8 mouse cellular contexts compared by ENCODE assay signal in genomic region chr5:150583622-150584336, GRCm38 (mm10). TPM values are rescaled to one million over a fixed set of nuclear protein-coding genes. Genes with fewer than 3 reads are reported as not detected.
DNase-seq lines count a peak whose midpoint lies in the region; ATAC-seq lines count a peak whose summit lies in the region.

No protein-coding gene starts in this region.

- no peak overlapping the region for H3K27ac ChIP-seq in midbrain, embryonic 14.5 days (replicated peaks; ENCODE audit: low read depth, low read length)

- intact Hi-C loops in left cerebral cortex, postnatal 10 days (cut with DNase I) = no loop called here

- no peak for ATAC-seq in midbrain, embryonic 14.5 days (ENCODE audit: low FRiP score, low TSS enrichment)
- no peak for ATAC-seq in CD4-positive, CD25-positive, alpha-beta regulatory T cell, adult 4 months

- no peaks in the 10 kb centered on the region for H3K9me3 ChIP-seq in midbrain, embryonic 14.5 days (ENCODE audit: control insufficient read depth, low read length)

- no peaks in the 10 kb centered on the region for H3K36me3 ChIP-seq in midbrain, embryonic 14.5 days (ENCODE audit: control insufficient read depth, insufficient read depth, low read length)

- no peak overlapping the region for H3K9ac ChIP-seq in midbrain, embryonic 14.5 days (replicated peaks; ENCODE audit: low read length)

- no peak overlapping the region for H3K4me3 ChIP-seq in midbrain, embryonic 14.5 days (replicated peaks; ENCODE audit: low read depth, low read length)

- DNase-seq in cerebellum, adult 9-10 months = peak; percentile 47
- DNase-seq in cerebellum, adult 11 months = no peak
- DNase-seq in thymus, postnatal 25 days = peak; percentile 13
- DNase-seq in thymus, postnatal 0 days (ENCODE audit: low spot score) = no peak
- peak; percentile 5 for DNase-seq in kidney, postnatal 14 days
- no peak for DNase-seq in left cerebral cortex, postnatal 10 days (ENCODE audit: extremely low spot score in 1 of 2, low spot score in 2 of 2)
- no peak for DNase-seq in midbrain, embryonic 14.5 days

- no peak overlapping the region for H3K4me2 ChIP-seq in midbrain, embryonic 14.5 days (ENCODE audit: low read length)

- H3K27me3 ChIP-seq in midbrain, embryonic 14.5 days (ENCODE audit: control insufficient read depth, insufficient read depth, low read length) = no peaks in the 10 kb centered on the region

- H3K4me1 ChIP-seq in midbrain, embryonic 14.5 days (ENCODE audit: control insufficient read depth, insufficient read depth, low read length) = no peaks in the 10 kb centered on the region

- WGBS in midbrain, embryonic 14.5 days = 71% methylated on average over 5 of the region's 5 CpGs

RNA-seq across cellular contexts. Expression of gene N4bp2l1, which starts 13.2 kb away (rescaled TPM):
- polyA plus RNA-seq in thymus, postnatal 0 days (2015; fragmentation: Nextera tagmentation; extraction: Ambion mirVana) = 47.7 and 48.6 TPM in 2 replicates
- 10 to 100 TPM; 30.7 to 33.6 TPM for total RNA-seq in left cerebral cortex, postnatal 10 days (2021)
- polyA plus RNA-seq in midbrain, embryonic 14.5 days (2014; fragmentation: Nextera tagmentation; extraction: Ambion mirVana) = 12.9 and 17.2 TPM in 2 replicates
- 10 to 100 TPM; 59.7 to 60.2 TPM for polyA plus RNA-seq in CD4-positive, CD25-positive, alpha-beta regulatory T cell, adult 4 months (2017; shearing (Covaris generic))

Comparison
In these comparisons a context has a peak if more than half of its experiments do, and no peak if none do; other contexts are left out.
1. DNase-seq: peak in cerebellum, adult 9-10 months (single experiment), thymus, postnatal 25 days (single experiment) and kidney, postnatal 14 days (single experiment); none in cerebellum, adult 11 months (single experiment), thymus, postnatal 0 days (single experiment), left cerebral cortex, postnatal 10 days (0 of 2) and midbrain, embryonic 14.5 days (single experiment).